In the genomic region with DNA sequence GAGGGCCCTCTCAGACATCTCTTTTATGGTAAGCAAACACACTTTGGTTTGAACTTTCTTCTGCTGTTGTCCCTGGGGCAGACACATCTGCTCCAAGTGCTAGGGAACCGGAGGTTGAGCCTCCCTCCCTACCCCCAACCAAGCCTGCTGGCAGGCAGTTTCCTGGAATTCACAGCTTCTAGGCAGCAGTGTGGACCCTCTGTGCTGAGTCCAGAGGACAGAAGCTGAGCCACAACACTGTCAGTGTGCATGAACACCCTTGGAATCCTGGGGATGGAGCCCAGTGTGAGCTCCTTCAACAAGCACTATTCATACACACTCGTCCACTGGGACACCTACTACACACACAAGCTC, we compare ENCODE assay signal across 11 mouse cellular contexts. TPM values are rescaled to one million over a fixed set of nuclear protein-coding genes. Genes with fewer than 3 reads are reported as not detected.
DNase-seq lines count a peak whose midpoint lies in the region; ATAC-seq and TF ChIP-seq lines count a peak whose summit lies in the region.
"Had no signal": no experiment of that assay in that cellular context is flagged by ENCODE, and none has a peak within 500 bp of the region (broad histone marks: within the 10 kb centered on the region; RNA-seq: fewer than 3 reads in every experiment).

No protein-coding gene starts in this region.

- no peak for TF ChIP-seq CTCF in forebrain, postnatal 0 days (IDR thresholded peaks at IDR 0.05; ENCODE audit: low read depth)

- peak overlapping the region; percentile 49 for H3K4me2 ChIP-seq in heart, embryonic 15.5 days
- H3K4me2 ChIP-seq in forebrain, postnatal 0 days (ENCODE audit: low read depth): no peak overlapping the region
- peak overlapping the region; percentile 35 for H3K4me2 ChIP-seq in neural tube, embryonic 12.5 days (replicated peaks)

- no peak for DNase-seq in heart, postnatal 36 days
- no peak for DNase-seq in forebrain, postnatal 0 days
- DNase-seq in kidney, postnatal 14 days: peak; percentile 79
- DNase-seq in left cerebral cortex, postnatal 14 days (ENCODE audit: low spot score in 2 of 2): no peak

- H3K27me3 ChIP-seq in heart, embryonic 15.5 days: no peaks in the 10 kb centered on the region
- no peaks in the 10 kb centered on the region for H3K27me3 ChIP-seq in forebrain, postnatal 0 days (ENCODE audit: insufficient read depth, low read length)
- H3K27me3 ChIP-seq in neural tube, embryonic 12.5 days (replicated peaks): no peaks in the 10 kb centered on the region

- intact Hi-C loops in heart, postnatal 36 days (cut with DNase I): no loop called here
- intact Hi-C loops in left cerebral cortex, postnatal 14 days (cut with DNase I): no loop called here

- H3K4me1 ChIP-seq in heart, embryonic 15.5 days (replicated peaks): peaks cover 94% of the 10 kb centered on the region
- H3K4me1 ChIP-seq in forebrain, postnatal 0 days (ENCODE audit: insufficient read depth): peaks cover 30% of the 10 kb centered on the region
- peaks cover 86% of the 10 kb centered on the region for H3K4me1 ChIP-seq in neural tube, embryonic 12.5 days

- WGBS in heart, embryonic 15.5 days: 18% methylated on average over 2 of the region's 2 CpGs
- WGBS in forebrain, postnatal 0 days: 39% methylated on average over 2 of the region's 2 CpGs
- WGBS in neural tube, embryonic 12.5 days: 24% methylated on average over 2 of the region's 2 CpGs

- peak overlapping the region; percentile 94 for H3K27ac ChIP-seq in heart, embryonic 15.5 days
- H3K27ac ChIP-seq in forebrain, postnatal 0 days (ENCODE audit: low read depth, low read length): peak overlapping the region; percentile 41
- H3K27ac ChIP-seq in neural tube, embryonic 12.5 days: no peak overlapping the region

- peak overlapping the region; percentile 17 for H3K4me3 ChIP-seq in heart, embryonic 15.5 days
- H3K4me3 ChIP-seq in forebrain, postnatal 0 days (ENCODE audit: low read depth, low read length): no peak overlapping the region
- no peak overlapping the region for H3K4me3 ChIP-seq in neural tube, embryonic 12.5 days

- H3K36me3 ChIP-seq in heart, embryonic 15.5 days: no peaks in the 10 kb centered on the region
- peaks cover 34% of the 10 kb centered on the region for H3K36me3 ChIP-seq in forebrain, postnatal 0 days (ENCODE audit: insufficient read depth)
- peaks cover 29% of the 10 kb centered on the region for H3K36me3 ChIP-seq in neural tube, embryonic 12.5 days

- H3K9me3 ChIP-seq in heart, embryonic 15.5 days (replicated peaks): no peaks in the 10 kb centered on the region
- H3K9me3 ChIP-seq in forebrain, postnatal 0 days (ENCODE audit: low read length): no peaks in the 10 kb centered on the region
- no peaks in the 10 kb centered on the region for H3K9me3 ChIP-seq in neural tube, embryonic 12.5 days

- peak overlapping the region; percentile 34; the same call in 1 of the 2 replicates for H3K9ac ChIP-seq in heart, embryonic 15.5 days
- no peak overlapping the region for H3K9ac ChIP-seq in forebrain, postnatal 0 days
- H3K9ac ChIP-seq in neural tube, embryonic 12.5 days: no peak overlapping the region

- peak; percentile 11; the same call in 1 of the 2 replicates for ATAC-seq in heart, embryonic 15.5 days (replicated peaks; ENCODE audit: insufficient number of reproducible peaks, insufficient read depth, low FRiP score, low read depth)
- ATAC-seq in forebrain, postnatal 0 days: no peak
- no peak for ATAC-seq in neural tube, embryonic 12.5 days (ENCODE audit: low FRiP score, low read depth)
- no peak for ATAC-seq in erythroblast, adult 5-6 weeks (replicated peaks; ENCODE audit: low FRiP score, poor library complexity, severe bottlenecking)
- no peak for ATAC-seq in cerebellum, adult (ENCODE audit: insufficient number of reproducible peaks, low FRiP score, low TSS enrichment)
- ATAC-seq: CD4-positive, CD25-positive, alpha-beta regulatory T cell, adult 4 months had no signal

RNA-seq across cellular contexts. Expression of a gene that starts 55.3 kb away (rescaled TPM):
- not detected in 2 replicates for polyA plus RNA-seq in heart, embryonic 15.5 days (2015; fragmentation: Nextera tagmentation; extraction: Ambion mirVana)
- total RNA-seq in heart, postnatal 36 days (2021): not detected
- total RNA-seq in forebrain, postnatal 0 days (2014; rRNA removed): not detected in 2 replicates
- not detected in 2 replicates for polyA plus RNA-seq in forebrain, postnatal 0 days (2015; fragmentation: Nextera tagmentation; extraction: Ambion mirVana)
- not detected in 2 replicates for polyA plus RNA-seq in neural tube, embryonic 12.5 days (2016; fragmentation: Nextera tagmentation; extraction: Ambion mirVana)
- total RNA-seq in erythroblast, adult 5-6 weeks (2015; ENCODE audit: low replicate concordance): 7.1 TPM in 1 of 2 replicates, not detected in the other
- not detected in 2 replicates for total RNA-seq in erythroblast, adult 5-6 weeks (2017; ENCODE audit: low replicate concordance)
- total RNA-seq in left cerebral cortex, postnatal 14 days (2021): 1 to 10 TPM in 1 of 2 experiments, not detected in 1; 1.4 TPM
- polyA plus RNA-seq: brain, embryonic 14.5 days; CD4-positive, CD25-positive, alpha-beta regulatory T cell, adult 4 months; gonadal fat pad, adult 2 months had no signal
